Mouse (Mus musculus): ENCODE measurements around the gene Zfc3h1. TPM values are rescaled to one million over a fixed set of nuclear protein-coding genes. Genes with fewer than 3 reads are reported as not detected.

The Zfc3h1 gene
- polyA plus RNA-seq, 1 experiment from 2014 or later, result 16.5 TPM

DNA sequence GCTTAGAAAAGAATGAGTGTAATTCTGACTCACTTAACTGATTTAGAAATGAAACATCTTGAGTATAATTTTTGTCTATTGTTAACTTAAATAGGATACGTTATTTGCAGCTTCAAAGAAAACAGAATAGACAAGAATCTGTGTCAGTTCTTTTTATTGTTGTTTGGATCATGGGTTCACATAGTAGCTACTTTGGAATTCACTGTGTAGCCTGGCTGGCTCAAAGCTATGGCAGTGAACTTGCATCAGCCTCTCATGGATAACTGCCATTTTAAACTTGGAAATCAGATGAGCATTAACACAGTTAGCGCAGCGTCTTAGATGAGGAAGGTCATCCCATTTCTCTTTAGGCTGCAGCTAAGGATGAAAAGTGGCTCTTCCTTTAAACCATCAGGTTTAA is 3.1 kb downstream of the Zfc3h1 start:
- WGBS, result 81% methylated on average over 3 of the region's 3 CpGs
- H3K4me2 ChIP-seq, result no peak overlapping the region; the same call in 1 of the 2 replicates
- no peak overlapping the region for H3K27ac ChIP-seq
- H3K36me3 ChIP-seq, result peaks cover 5% of the 10 kb centered on the region; the same call in 1 of the 2 replicates
- no peak overlapping the region for H3K9ac ChIP-seq
- H3K4me1 ChIP-seq, result 0 out of 2 replicates have a peak, but pooled peaks cover 3% of the 10 kb centered on the region
- H3K9me3 ChIP-seq, result no peaks in the 10 kb centered on the region
- H3K27me3 ChIP-seq (replicated peaks), result no peaks in the 10 kb centered on the region
- H3K4me3 ChIP-seq (replicated peaks), result no peak overlapping the region
- no peak for ATAC-seq (ENCODE audit: insufficient read depth, low FRiP score, low read depth)

DNA sequence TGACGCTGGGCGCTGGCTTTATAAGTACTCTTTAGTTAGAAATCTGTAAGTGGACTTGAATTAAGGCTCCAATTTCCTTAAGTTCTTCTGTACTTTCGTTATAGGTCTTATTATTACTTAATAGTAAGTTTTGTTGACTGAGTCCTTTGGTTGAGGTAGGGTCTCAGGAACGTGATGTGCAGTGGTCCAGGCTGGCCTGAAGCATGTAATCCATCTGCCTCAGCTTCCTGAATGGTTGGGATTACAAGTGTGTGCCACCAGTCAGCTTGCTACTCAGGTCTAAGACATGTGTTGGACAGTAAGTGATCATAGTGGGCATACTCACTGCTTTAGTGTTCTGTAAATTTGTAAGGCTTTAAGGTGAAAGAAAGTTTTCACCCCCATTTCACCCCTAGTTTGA is 6.3 kb downstream of the Zfc3h1 start:
- ATAC-seq (ENCODE audit: insufficient read depth, low FRiP score, low read depth), result no peak
- peaks cover 3% of the 10 kb centered on the region; the same call in 1 of the 2 replicates for H3K4me1 ChIP-seq
- no peak overlapping the region for H3K4me3 ChIP-seq (replicated peaks)
- no peak overlapping the region for H3K4me2 ChIP-seq
- no peak overlapping the region for H3K9ac ChIP-seq
- H3K9me3 ChIP-seq, result no peaks in the 10 kb centered on the region
- 91% methylated on average over 4 of the region's 4 CpGs for WGBS
- H3K36me3 ChIP-seq, result peaks cover 5% of the 10 kb centered on the region; the same call in 1 of the 2 replicates
- H3K27me3 ChIP-seq (replicated peaks), result no peaks in the 10 kb centered on the region
- no peak overlapping the region for H3K27ac ChIP-seq

DNA sequence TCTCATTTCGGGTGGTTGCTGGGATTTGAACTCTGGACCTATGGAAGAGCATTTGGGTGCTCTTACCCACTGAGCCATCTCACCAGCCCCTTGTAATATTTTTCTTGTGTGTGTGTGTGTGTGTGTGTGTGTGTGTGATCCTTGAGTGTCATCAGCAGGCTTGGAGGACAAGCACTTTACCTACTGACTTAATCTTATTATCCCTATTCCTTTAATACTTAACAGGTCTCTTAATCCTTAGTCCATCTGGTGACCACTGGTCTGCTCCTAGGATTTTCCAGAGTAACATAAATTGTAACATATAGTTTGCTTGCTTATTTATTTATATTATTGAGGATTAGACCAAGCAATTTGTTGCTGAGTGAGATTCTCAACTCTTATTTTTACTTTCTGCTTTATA is 7.1 kb downstream of the Zfc3h1 start:
- 97% methylated on average over 1 of the region's 1 CpGs for WGBS
- H3K36me3 ChIP-seq, result peaks cover 5% of the 10 kb centered on the region; the same call in 1 of the 2 replicates

DNA sequence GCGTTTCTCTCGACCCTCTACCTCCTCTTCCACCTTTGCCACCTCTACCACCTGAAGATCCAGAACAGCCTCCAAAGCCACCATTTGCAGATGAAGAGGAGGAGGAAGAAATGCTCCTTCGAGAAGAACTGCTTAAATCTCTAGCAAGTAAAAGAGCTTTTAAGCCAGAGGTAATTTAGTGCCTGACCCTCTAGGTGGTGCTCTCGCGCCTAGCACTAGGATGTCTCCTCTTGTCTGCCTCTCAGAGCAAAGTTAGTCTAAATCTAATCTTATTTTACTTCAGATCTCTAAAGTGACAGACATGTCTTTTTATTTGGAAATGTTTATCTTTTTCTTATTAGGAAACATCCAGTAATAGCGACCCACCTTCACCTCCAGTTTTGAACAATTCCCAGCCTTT is 21.6 kb downstream of the Zfc3h1 start:
- Histone ChIP-seq H3K27ac (no peak overlapping the region), H3K4me3 (replicated peaks) (no peak overlapping the region), H3K27me3 (replicated peaks) (no peaks in the 10 kb centered on the region), H3K4me2 (no peak overlapping the region), H3K4me1 (no peaks in the 10 kb centered on the region), H3K36me3 (peaks cover 28% of the 10 kb centered on the region), H3K9ac (no peak overlapping the region), H3K9me3 (no peaks in the 10 kb centered on the region)
- WGBS, result 69% methylated on average over 6 of the region's 6 CpGs
- ATAC-seq (ENCODE audit: insufficient read depth, low FRiP score, low read depth), result no peak

More for the DNA sequence above, 7.1 kb downstream of the Zfc3h1 start:
- Histone ChIP-seq H3K4me1 (peaks cover 3% of the 10 kb centered on the region; the same call in 1 of the 2 replicates), H3K27ac (no peak overlapping the region), H3K9ac (no peak overlapping the region), H3K4me2 (no peak overlapping the region), H3K27me3 (replicated peaks) (no peaks in the 10 kb centered on the region), H3K4me3 (replicated peaks) (no peak overlapping the region), H3K9me3 (no peaks in the 10 kb centered on the region)
- ATAC-seq (ENCODE audit: insufficient read depth, low FRiP score, low read depth), result no peak

DNA sequence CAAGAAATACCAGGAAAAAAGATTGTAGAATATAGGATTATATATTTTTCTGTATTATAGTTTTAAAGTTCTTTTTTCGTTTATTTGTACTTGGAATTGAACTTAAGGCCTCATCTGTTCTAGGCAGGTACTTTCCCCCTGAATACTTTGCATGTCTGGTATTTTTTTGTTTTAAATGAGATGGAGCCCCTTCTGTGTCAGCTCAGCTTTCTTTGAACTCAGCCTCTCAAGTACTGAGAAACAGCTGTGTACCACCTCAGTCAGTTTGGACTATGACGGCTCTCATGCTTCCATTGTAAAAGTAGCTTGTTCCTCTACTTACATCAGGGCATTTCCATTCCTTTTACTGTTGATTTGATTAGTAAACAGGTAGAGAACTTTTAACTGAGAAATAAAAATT is 28.7 kb downstream of the Zfc3h1 start:
- 88% methylated on average over 2 of the region's 2 CpGs for WGBS
- peaks cover 32% of the 10 kb centered on the region; the same call in 1 of the 2 replicates for H3K36me3 ChIP-seq
- H3K4me1 ChIP-seq, result no peaks in the 10 kb centered on the region
- no peak overlapping the region for H3K9ac ChIP-seq
- ATAC-seq (ENCODE audit: insufficient read depth, low FRiP score, low read depth), result no peak
- no peak overlapping the region for H3K4me2 ChIP-seq
- H3K4me3 ChIP-seq (replicated peaks), result no peak overlapping the region
- no peaks in the 10 kb centered on the region for H3K27me3 ChIP-seq (replicated peaks)
- no peaks in the 10 kb centered on the region for H3K9me3 ChIP-seq
- H3K27ac ChIP-seq, result no peak overlapping the region

DNA sequence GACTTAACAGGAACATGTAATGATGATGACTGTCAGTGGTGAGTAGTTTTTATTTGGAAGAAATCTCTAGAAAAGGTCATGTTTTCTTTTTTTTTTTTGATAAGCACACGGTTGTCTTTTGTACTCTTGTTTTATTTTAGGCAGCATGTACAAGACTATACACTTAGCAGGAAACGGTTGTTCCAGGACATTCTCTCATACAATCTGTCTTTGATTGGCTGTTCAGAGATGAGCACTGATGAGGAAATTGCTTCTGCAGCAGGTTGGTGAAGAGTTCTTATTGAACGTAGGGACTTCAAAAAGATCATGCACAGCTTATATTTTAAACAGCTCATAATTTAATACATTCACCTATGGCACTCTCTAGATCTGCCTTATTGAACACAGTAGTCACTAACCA is 29.3 kb downstream of the Zfc3h1 start:
- Histone ChIP-seq H3K27ac (no peak overlapping the region), H3K4me1 (no peaks in the 10 kb centered on the region)
- no peak for ATAC-seq (ENCODE audit: insufficient read depth, low FRiP score, low read depth)

DNA sequence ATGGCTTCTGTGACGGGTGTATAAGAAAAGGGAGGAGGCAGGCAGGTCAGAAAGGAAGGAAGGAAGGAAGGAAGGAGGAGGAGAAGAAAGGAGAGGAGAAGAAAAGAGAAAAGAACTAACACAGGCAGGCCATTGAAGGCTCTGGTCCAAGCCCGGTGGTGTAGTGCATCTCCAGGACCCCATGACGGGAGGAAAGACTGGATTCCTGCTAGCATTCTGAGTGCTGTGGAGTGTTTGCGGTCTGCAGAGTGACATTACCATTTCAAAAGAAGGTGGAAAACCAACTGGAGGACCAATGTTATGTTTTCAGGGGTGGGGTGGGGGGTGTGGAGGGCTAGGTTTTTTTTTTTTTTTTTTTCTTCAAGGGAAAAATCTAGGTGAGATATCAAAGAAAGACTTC is 37.2 kb downstream of the Zfc3h1 start:
- ATAC-seq (ENCODE audit: insufficient read depth, low FRiP score, low read depth), result no peak
- H3K4me3 ChIP-seq (replicated peaks), result no peak overlapping the region
- WGBS, result 87% methylated on average over 4 of the region's 4 CpGs
- no peak overlapping the region for H3K9ac ChIP-seq
- no peaks in the 10 kb centered on the region for H3K27me3 ChIP-seq (replicated peaks)
- H3K9me3 ChIP-seq, result no peaks in the 10 kb centered on the region
- H3K36me3 ChIP-seq, result peaks cover 23% of the 10 kb centered on the region
- no peak overlapping the region for H3K27ac ChIP-seq
- no peaks in the 10 kb centered on the region for H3K4me1 ChIP-seq
- no peak overlapping the region for H3K4me2 ChIP-seq

More for the DNA sequence above, 29.3 kb downstream of the Zfc3h1 start:
- Histone ChIP-seq H3K4me2 (no peak overlapping the region), H3K36me3 (peaks cover 29% of the 10 kb centered on the region; the same call in 1 of the 2 replicates), H3K9me3 (no peaks in the 10 kb centered on the region), H3K4me3 (replicated peaks) (no peak overlapping the region), H3K9ac (no peak overlapping the region), H3K27me3 (replicated peaks) (no peaks in the 10 kb centered on the region)
- 79% methylated on average over 3 of the region's 3 CpGs for WGBS

DNA sequence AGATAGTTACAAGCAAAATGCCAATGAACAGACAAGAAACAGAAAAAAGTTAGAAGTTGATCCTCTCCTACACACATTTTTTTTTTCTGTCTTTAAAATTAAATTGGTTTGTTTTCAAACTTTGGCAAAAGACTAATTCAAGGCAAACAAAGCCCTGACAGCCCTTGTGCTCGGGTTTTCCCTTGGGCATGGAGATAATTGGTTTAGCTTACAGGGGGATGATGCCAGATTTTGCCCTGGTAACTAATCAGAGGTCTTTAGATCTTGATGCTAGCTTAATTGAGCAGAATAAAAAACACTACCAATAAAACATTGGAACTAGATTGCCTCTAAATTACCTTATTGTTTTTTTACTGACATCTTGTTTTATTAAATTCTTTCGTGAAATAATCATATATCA is 40.6 kb downstream of the Zfc3h1 start:
- ATAC-seq (ENCODE audit: insufficient read depth, low FRiP score, low read depth), result no peak
- peaks cover 44% of the 10 kb centered on the region for H3K36me3 ChIP-seq

DNA sequence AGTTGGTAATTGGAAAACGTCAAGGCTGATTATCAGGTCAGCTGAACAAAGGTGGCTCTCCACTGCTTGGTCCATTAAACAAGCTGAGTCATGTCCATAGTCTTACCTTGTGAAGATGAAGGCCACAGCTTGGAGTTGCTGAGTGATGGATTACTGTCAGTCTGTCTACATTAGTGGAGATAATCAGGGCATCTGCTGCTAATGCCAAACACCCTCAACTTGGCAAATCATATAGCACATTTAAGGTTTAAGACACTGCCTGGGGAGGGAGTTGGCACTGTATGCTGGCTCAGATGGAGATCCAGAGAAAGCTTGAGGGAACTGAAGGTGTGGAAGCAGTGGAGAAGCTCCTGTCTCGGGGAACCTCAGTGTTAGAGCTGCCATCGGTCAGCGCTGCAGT is 52.5 kb downstream of the Zfc3h1 start:
- Histone ChIP-seq H3K9ac (no peak overlapping the region), H3K36me3 (peaks cover 2% of the 10 kb centered on the region; the same call in 1 of the 2 replicates), H3K27me3 (replicated peaks) (no peaks in the 10 kb centered on the region), H3K27ac (no peak overlapping the region), H3K4me2 (no peak overlapping the region), H3K4me3 (replicated peaks) (no peak overlapping the region), H3K4me1 (no peaks in the 10 kb centered on the region), H3K9me3 (no peaks in the 10 kb centered on the region)
- no peak for ATAC-seq (ENCODE audit: insufficient read depth, low FRiP score, low read depth)
- WGBS, result 86% methylated on average over 4 of the region's 4 CpGs

More for the DNA sequence above, 40.6 kb downstream of the Zfc3h1 start:
- no peaks in the 10 kb centered on the region for H3K9me3 ChIP-seq
- H3K9ac ChIP-seq, result no peak overlapping the region
- H3K4me2 ChIP-seq, result no peak overlapping the region
- H3K4me1 ChIP-seq, result no peaks in the 10 kb centered on the region
- no peak overlapping the region for H3K27ac ChIP-seq
- H3K4me3 ChIP-seq (replicated peaks), result no peak overlapping the region
- H3K27me3 ChIP-seq (replicated peaks), result no peaks in the 10 kb centered on the region
- WGBS, result 72% methylated on average over 2 of the region's 2 CpGs

DNA sequence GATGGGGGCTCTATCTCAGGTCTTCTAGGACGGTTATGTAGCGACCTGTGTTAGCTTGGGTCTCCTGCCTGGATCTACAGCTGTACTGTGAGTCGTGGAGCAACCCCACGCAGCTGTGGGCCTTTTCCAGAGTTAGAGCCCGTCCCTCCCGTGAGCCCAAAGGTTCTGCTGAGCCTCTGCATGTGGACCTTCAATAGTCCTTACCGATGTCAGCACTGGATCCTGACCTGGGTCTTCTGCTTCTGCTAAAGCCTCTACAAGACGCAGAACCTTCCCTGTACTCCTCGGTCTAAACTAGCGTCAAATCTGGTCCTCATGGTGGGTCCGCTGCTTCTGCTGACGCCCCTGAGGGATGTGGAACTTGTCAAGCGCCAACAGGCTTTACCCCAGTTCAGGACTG is 63.9 kb downstream of the Zfc3h1 start:
- Histone ChIP-seq H3K9me3 (no peaks in the 10 kb centered on the region), H3K4me3 (replicated peaks) (no peak overlapping the region), H3K4me1 (no peaks in the 10 kb centered on the region), H3K27me3 (replicated peaks) (no peaks in the 10 kb centered on the region), H3K9ac (no peak overlapping the region), H3K36me3 (no peaks in the 10 kb centered on the region), H3K4me2 (no peak overlapping the region), H3K27ac (no peak overlapping the region)
- ATAC-seq (ENCODE audit: insufficient read depth, low FRiP score, low read depth), result no peak
- 87% methylated on average over 13 of the region's 13 CpGs for WGBS

DNA sequence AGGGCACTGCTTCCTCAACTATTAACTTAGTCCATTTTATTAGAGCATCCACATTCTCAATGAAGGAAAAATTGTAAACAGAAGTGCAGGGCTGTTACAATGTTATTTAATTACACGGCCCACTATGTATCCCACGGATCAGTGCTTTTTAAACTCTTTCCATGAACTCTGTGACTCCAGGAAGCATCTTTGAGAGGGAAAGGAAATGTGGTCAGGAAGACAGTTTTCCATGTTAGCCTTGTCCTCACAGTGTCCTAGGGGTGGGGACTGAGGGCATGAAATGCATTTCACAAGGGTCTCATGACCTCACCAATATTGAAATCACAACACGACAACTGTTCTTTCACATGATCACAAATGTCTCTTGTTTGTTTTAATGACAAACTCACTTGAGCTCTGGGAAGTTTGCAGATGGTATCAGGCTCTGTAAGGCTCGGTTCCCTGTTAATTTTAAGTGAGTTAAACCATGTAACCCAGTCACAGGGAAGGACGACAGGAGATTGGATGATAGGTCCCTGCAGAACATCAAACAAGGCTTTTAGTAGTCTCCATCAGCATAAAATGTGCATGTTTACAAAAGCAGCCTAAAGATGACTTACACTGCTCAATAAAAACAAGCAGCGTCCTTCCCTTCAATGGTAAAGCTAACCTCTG is 72.7 kb downstream of the Zfc3h1 start:
- Histone ChIP-seq H3K4me3 (replicated peaks) (no peak overlapping the region), H3K9ac (no peak overlapping the region), H3K27ac (no peak overlapping the region), H3K36me3 (no peaks in the 10 kb centered on the region), H3K4me2 (no peak overlapping the region), H3K9me3 (no peaks in the 10 kb centered on the region), H3K27me3 (replicated peaks) (no peaks in the 10 kb centered on the region), H3K4me1 (no peaks in the 10 kb centered on the region)
- no peak for ATAC-seq (ENCODE audit: insufficient read depth, low FRiP score, low read depth)
- WGBS, result 38% methylated on average over 6 of the region's 6 CpGs

DNA sequence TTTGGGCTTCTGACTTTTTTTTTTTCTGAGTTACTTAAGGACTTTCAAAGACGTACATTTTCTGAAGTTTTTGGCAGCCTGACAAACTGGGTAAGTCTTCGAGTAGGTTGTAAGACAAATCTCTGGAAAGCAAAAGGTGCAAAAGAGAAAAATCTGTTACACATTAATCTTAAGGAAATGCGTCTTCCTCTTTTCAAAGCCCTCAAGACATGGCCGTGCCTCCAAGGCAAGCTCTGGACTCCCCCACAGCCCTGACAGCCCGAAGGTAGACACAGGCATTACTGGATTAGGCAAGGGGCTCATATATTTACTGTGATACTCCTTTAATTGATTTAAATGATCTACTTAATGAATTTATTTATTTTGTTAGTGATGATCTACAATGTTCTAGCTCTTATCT is 77.9 kb downstream of the Zfc3h1 start:
- no peak overlapping the region for H3K4me2 ChIP-seq
- WGBS, result 40% methylated on average over 5 of the region's 5 CpGs
- no peaks in the 10 kb centered on the region for H3K9me3 ChIP-seq
- ATAC-seq (ENCODE audit: insufficient read depth, low FRiP score, low read depth), result no peak
- H3K4me3 ChIP-seq (replicated peaks), result no peak overlapping the region
- no peak overlapping the region for H3K27ac ChIP-seq
- H3K36me3 ChIP-seq, result no peaks in the 10 kb centered on the region
- H3K27me3 ChIP-seq (replicated peaks), result no peaks in the 10 kb centered on the region
- no peaks in the 10 kb centered on the region for H3K4me1 ChIP-seq
- no peak overlapping the region for H3K9ac ChIP-seq

DNA sequence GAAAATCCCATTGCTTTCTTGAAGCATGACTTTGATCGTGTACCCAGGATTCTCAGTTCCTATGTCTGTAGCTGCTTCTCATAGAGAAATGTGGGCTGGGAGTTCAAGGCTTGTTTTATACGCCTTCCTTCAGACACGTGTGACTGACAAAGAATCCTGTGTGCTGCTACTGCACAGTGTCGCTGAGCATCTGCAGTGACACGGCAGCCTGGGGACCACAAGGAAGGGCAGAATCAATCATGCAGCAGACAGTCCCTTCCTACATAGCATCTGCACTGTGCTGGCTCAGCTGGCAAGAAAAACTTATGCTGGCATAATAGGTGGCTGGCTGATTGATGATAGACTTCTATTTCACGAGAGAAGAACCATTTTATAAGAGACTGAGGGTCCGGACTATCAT is 80.3 kb downstream of the Zfc3h1 start:
- ATAC-seq (ENCODE audit: insufficient read depth, low FRiP score, low read depth), result no peak
- no peaks in the 10 kb centered on the region for H3K36me3 ChIP-seq
- H3K27me3 ChIP-seq (replicated peaks), result no peaks in the 10 kb centered on the region
- H3K9ac ChIP-seq, result no peak overlapping the region
- no peak overlapping the region for H3K4me2 ChIP-seq
- H3K9me3 ChIP-seq, result no peaks in the 10 kb centered on the region
- no peak overlapping the region for H3K4me3 ChIP-seq (replicated peaks)
- 69% methylated on average over 7 of the region's 7 CpGs for WGBS
- H3K27ac ChIP-seq, result no peak overlapping the region
- H3K4me1 ChIP-seq, result no peaks in the 10 kb centered on the region
